Mouse (Mus musculus) embryonic facial prominence, embryonic 12.5 days (tissue): ENCODE data around the gene E2f8. TPM values are rescaled to one million over a fixed set of nuclear protein-coding genes. Genes with fewer than 3 reads are reported as not detected.

Experiments
- ATAC-seq: fragments of 200-750 bp; cut with Nextera tagmentation; 2 replicates; pipeline ENCODE4 v1.8.0; 2017; ENCODE audit not compliant: insufficient number of reproducible peaks, insufficient read depth, low FRiP score, low TSS enrichment
- H3K27ac ChIP-seq: fragments of 300-500 bp; sonication (generic); 2 replicates; pipeline ENCODE4 v1.5.1; 2016; ENCODE audit warnings: mild to moderate bottlenecking
- H3K27me3 ChIP-seq: fragments of 300-500 bp; sonication (generic); 2 replicates; pipeline ENCODE4 v1.6.1; 2016; ENCODE audit warnings: mild to moderate bottlenecking, moderate library complexity
- H3K36me3 ChIP-seq: fragments of 300-500 bp; sonication (generic); 2 replicates; pipeline ENCODE4 v1.6.1; 2016; ENCODE audit warnings: mild to moderate bottlenecking
- H3K4me1 ChIP-seq: fragments of 300-500 bp; sonication (generic); 2 replicates; pipeline ENCODE4 v1.6.1; 2016
- H3K4me2 ChIP-seq: fragments of 300-500 bp; sonication (generic); replicated peaks from 2 replicates; pipeline ENCODE4 v1.6.1; 2016; ENCODE audit warnings: mild to moderate bottlenecking, moderate library complexity
- H3K4me3 ChIP-seq: fragments of 300-500 bp; sonication (generic); 2 replicates; pipeline ENCODE4 v1.5.1; 2016; ENCODE audit warnings: mild to moderate bottlenecking
- H3K9ac ChIP-seq: fragments of 300-500 bp; sonication (generic); 2 replicates; pipeline ENCODE4 v1.6.1; 2016; ENCODE audit warnings: mild to moderate bottlenecking, moderate library complexity
- H3K9me3 ChIP-seq: fragments of 300-500 bp; sonication (generic); 2 replicates; pipeline ENCODE4 v1.6.1; 2016; ENCODE audit warnings: mild to moderate bottlenecking, moderate library complexity
- WGBS: fragments of 180-500 bp; shearing (Covaris S2); methylation state at CpG from one replicate; pipeline ENCODE4 v1.1.7; 2016; 5-methylcytosine and 5-hydroxymethylcytosine counted together
- polyA plus RNA-seq: library from polyadenylated mRNA; unstranded; fragments of >200 nt; fragmentation: Nextera tagmentation; extraction: Ambion mirVana; gene quantifications from 2 replicates; pipeline ENCODE4 v1.2.1, GENCODE M21; 2016

Gene E2f8
- polyA plus RNA-seq, result 11.9 and 15.1 TPM in 2 replicates

- peak within 1 kb of the TSS; percentile 88 for H3K27ac ChIP-seq
- no peaks in the 10 kb centered on the region for H3K9me3 ChIP-seq
- peak within 1 kb of the TSS; percentile 79 for H3K4me2 ChIP-seq
- H3K4me1 ChIP-seq, result peaks cover 9% of the 10 kb centered on the region
- WGBS, result under 1% methylated on average over 41 of the region's 41 CpGs
- peak within 1 kb of the TSS; percentile 80 for H3K9ac ChIP-seq
- 0 out of 2 replicates have a peak, but pooled peaks cover 4% of the 10 kb centered on the region for H3K36me3 ChIP-seq
- peak; percentile 85 for ATAC-seq
- peaks cover 16% of the 10 kb centered on the region; the same call in 1 of the 2 replicates for H3K27me3 ChIP-seq
- H3K4me3 ChIP-seq, result peak within 1 kb of the TSS; percentile 86
These were observed at the start of gene E2f8 for GRCm38 (mm10) chr7:48881486-48881885. Gene E2f8 (minus strand): TSS chr7:48881596.

- H3K4me3 ChIP-seq, result no peak overlapping the region
- H3K9me3 ChIP-seq, result no peaks in the 10 kb centered on the region
- no peak overlapping the region for H3K9ac ChIP-seq
- H3K4me2 ChIP-seq, result no peak overlapping the region
- WGBS, result 65% methylated on average over 5 of the region's 5 CpGs
- H3K27ac ChIP-seq, result no peak overlapping the region
- no peaks in the 10 kb centered on the region for H3K4me1 ChIP-seq
- no peaks in the 10 kb centered on the region; the same call in 1 of the 2 replicates for H3K27me3 ChIP-seq
- no peak for ATAC-seq
- H3K36me3 ChIP-seq, result no peaks in the 10 kb centered on the region
These were observed 49.0 kb upstream of the E2f8 start for GRCm38 (mm10) chr7:48930399-48930798.

GRCm38 (mm10) chr7:48928364-48928763 is 47.0 kb upstream of the E2f8 start:
- Histone ChIP-seq H3K36me3 (no peaks in the 10 kb centered on the region), H3K4me2 (no peak overlapping the region)

GRCm38 (mm10) chr7:48925214-48925613 is 43.8 kb upstream of the E2f8 start:
- Histone ChIP-seq H3K27ac (no peak overlapping the region), H3K4me1 (no peaks in the 10 kb centered on the region), H3K9me3 (no peaks in the 10 kb centered on the region), H3K4me2 (no peak overlapping the region), H3K4me3 (no peak overlapping the region), H3K9ac (no peak overlapping the region), H3K27me3 (no peaks in the 10 kb centered on the region), H3K36me3 (no peaks in the 10 kb centered on the region)
- no peak for ATAC-seq
- WGBS, result 79% methylated on average over 3 of the region's 3 CpGs

More at GRCm38 (mm10) chr7:48928364-48928763, 47.0 kb upstream of the E2f8 start:
- Histone ChIP-seq H3K9ac (no peak overlapping the region), H3K27ac (no peak overlapping the region), H3K4me3 (no peak overlapping the region), H3K27me3 (no peaks in the 10 kb centered on the region; the same call in 1 of the 2 replicates), H3K9me3 (no peaks in the 10 kb centered on the region), H3K4me1 (no peaks in the 10 kb centered on the region)
- 15% methylated on average over 3 of the region's 3 CpGs for WGBS
- no peak for ATAC-seq

- no peak overlapping the region for H3K4me3 ChIP-seq
- H3K9ac ChIP-seq, result no peak overlapping the region
- no peak for ATAC-seq
- no peaks in the 10 kb centered on the region for H3K9me3 ChIP-seq
- 70% methylated on average over 10 of the region's 10 CpGs for WGBS
- H3K36me3 ChIP-seq, result no peaks in the 10 kb centered on the region
- no peak overlapping the region for H3K27ac ChIP-seq
- no peak overlapping the region for H3K4me2 ChIP-seq
- H3K4me1 ChIP-seq, result no peaks in the 10 kb centered on the region
- H3K27me3 ChIP-seq, result no peaks in the 10 kb centered on the region
These were observed 42.2 kb upstream of the E2f8 start for GRCm38 (mm10) chr7:48923620-48924019.

- WGBS, result 33% methylated on average over 11 of the region's 11 CpGs
- H3K4me2 ChIP-seq, result no peak overlapping the region
- peaks cover 12% of the 10 kb centered on the region for H3K27me3 ChIP-seq
- H3K4me3 ChIP-seq, result no peak overlapping the region
- no peak overlapping the region; the same call in 1 of the 2 replicates for H3K9ac ChIP-seq
- H3K9me3 ChIP-seq, result no peaks in the 10 kb centered on the region
- no peak for ATAC-seq
- H3K36me3 ChIP-seq, result no peaks in the 10 kb centered on the region
- no peak overlapping the region for H3K27ac ChIP-seq
- H3K4me1 ChIP-seq, result peaks cover 4% of the 10 kb centered on the region; the same call in 1 of the 2 replicates
These were observed 37.0 kb upstream of the E2f8 start for GRCm38 (mm10) chr7:48918389-48918788.

DNA sequence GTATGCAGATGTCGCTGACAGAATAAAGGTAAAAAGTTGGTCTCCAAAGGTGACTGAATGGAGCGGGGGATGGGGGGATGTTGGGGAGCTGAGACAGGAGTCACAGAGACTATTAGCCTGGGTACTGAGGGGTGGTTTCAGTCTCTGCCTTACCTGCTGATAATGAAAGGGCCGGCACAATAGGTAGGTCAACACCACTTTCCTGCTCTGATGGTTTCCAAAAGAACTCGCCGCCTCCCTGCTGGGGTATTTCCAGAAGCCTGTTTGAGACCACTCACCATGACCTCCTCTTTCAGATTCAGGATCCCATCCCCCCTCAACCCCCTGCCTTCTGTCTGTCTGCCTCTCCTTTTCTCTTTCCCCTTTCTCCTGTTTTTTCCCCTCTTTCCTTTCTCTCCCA is 36.6 kb upstream of the E2f8 start:
- 20% methylated on average over 5 of the region's 5 CpGs for WGBS
- Histone ChIP-seq H3K9ac (no peak overlapping the region; the same call in 1 of the 2 replicates), H3K27ac (no peak overlapping the region), H3K4me3 (no peak overlapping the region), H3K36me3 (no peaks in the 10 kb centered on the region), H3K4me2 (no peak overlapping the region), H3K27me3 (peaks cover 12% of the 10 kb centered on the region), H3K9me3 (no peaks in the 10 kb centered on the region), H3K4me1 (peaks cover 4% of the 10 kb centered on the region; the same call in 1 of the 2 replicates)
- no peak for ATAC-seq

- Histone ChIP-seq H3K4me2 (no peak overlapping the region), H3K27me3 (peaks cover 12% of the 10 kb centered on the region), H3K36me3 (no peaks in the 10 kb centered on the region), H3K4me3 (no peak overlapping the region), H3K9me3 (no peaks in the 10 kb centered on the region), H3K4me1 (peaks cover 4% of the 10 kb centered on the region; the same call in 1 of the 2 replicates), H3K27ac (no peak overlapping the region), H3K9ac (no peak overlapping the region)
- no peak for ATAC-seq
- 18% methylated on average over 5 of the region's 5 CpGs for WGBS
These were observed 36.1 kb upstream of the E2f8 start for GRCm38 (mm10) chr7:48917463-48917862.

- ATAC-seq, result no peak
- WGBS, result 35% methylated on average over 12 of the region's 12 CpGs
- no peak overlapping the region for H3K4me2 ChIP-seq
- H3K27me3 ChIP-seq, result peaks cover 12% of the 10 kb centered on the region
- H3K4me1 ChIP-seq, result peaks cover 4% of the 10 kb centered on the region; the same call in 1 of the 2 replicates
- H3K36me3 ChIP-seq, result no peaks in the 10 kb centered on the region
- no peak overlapping the region for H3K27ac ChIP-seq
- H3K9me3 ChIP-seq, result no peaks in the 10 kb centered on the region
- no peak overlapping the region for H3K9ac ChIP-seq
- H3K4me3 ChIP-seq, result no peak overlapping the region
These were observed 33.5 kb upstream of the E2f8 start for GRCm38 (mm10) chr7:48914630-48915506.

DNA sequence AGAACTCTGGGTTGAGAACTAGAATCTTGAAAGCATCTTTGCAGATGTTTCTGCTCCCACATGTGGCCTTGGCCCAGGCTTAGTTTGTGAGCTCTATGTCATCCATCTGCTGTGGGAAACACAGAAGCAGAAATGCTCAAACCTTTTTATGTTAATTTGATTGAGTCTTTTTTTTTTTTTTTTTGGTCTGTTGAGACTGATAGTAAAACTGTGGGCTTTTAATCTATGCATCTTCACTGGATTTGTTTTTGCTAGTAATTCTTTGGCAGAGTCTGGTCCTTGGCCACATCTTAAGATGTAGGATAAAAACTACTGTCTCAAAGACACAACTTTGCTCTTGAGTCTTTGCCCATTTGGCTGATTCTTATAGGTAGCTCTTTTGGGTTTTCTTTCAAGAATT is 29.8 kb upstream of the E2f8 start:
- Histone ChIP-seq H3K9me3 (no peaks in the 10 kb centered on the region), H3K4me1 (no peaks in the 10 kb centered on the region), H3K27me3 (no peaks in the 10 kb centered on the region), H3K9ac (no peak overlapping the region), H3K27ac (no peak overlapping the region), H3K4me3 (no peak overlapping the region), H3K36me3 (no peaks in the 10 kb centered on the region), H3K4me2 (no peak overlapping the region)
- no peak for ATAC-seq

DNA sequence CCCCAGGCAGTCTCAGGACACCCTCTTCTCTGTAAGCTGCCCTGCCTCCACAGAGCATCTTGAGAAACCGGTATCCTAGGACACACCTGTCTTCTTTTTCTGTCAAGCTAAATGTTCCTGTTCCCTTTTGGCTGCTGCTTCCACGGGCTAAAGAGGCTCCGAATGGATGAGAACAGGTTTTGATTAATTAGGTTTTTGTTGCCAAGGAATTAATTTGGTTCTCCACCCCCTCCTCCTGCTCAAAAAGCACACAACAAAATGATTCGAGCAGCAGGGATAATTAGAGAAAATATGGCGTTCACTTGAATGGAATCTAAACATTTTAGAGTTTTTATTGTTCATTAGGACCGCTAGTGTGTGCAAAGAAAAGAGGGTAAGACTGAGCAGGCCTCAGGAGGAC is 28.9 kb upstream of the E2f8 start:
- Histone ChIP-seq H3K4me3 (no peak overlapping the region), H3K27ac (no peak overlapping the region), H3K27me3 (no peaks in the 10 kb centered on the region), H3K9me3 (no peaks in the 10 kb centered on the region), H3K36me3 (no peaks in the 10 kb centered on the region), H3K4me2 (no peak overlapping the region), H3K4me1 (no peaks in the 10 kb centered on the region), H3K9ac (no peak overlapping the region)
- 72% methylated on average over 6 of the region's 6 CpGs for WGBS
- ATAC-seq, result no peak

DNA sequence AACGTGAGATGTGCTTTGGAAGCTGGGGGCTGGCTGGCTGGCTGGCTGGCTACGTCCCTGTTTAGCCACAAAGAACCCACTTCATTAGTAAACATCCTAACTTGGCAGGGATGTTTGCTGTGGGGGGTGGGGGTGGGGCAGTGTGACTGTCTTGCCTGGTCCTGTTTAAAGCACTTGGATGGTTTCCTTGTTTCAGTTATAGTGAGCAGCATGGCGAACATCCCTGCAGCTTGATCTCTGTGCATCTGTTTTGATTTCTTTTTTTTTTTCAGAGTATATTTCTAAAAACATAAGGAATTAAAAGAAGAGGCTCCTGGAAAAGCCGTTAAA is 27.9 kb upstream of the E2f8 start:
- ATAC-seq, result no peak
- H3K4me1 ChIP-seq, result no peaks in the 10 kb centered on the region
- no peaks in the 10 kb centered on the region for H3K9me3 ChIP-seq
- no peaks in the 10 kb centered on the region for H3K36me3 ChIP-seq
- no peak overlapping the region for H3K4me3 ChIP-seq
- no peak overlapping the region for H3K27ac ChIP-seq
- H3K4me2 ChIP-seq, result no peak overlapping the region
- H3K9ac ChIP-seq, result no peak overlapping the region
- H3K27me3 ChIP-seq, result no peaks in the 10 kb centered on the region
- WGBS, result 33% methylated on average over 4 of the region's 4 CpGs
